ENCODE assay signal across 7 mouse cellular contexts in genomic region chr2:25983159-25983907, GRCm38 (mm10). TPM values are rescaled to one million over a fixed set of nuclear protein-coding genes. Genes with fewer than 3 reads are reported as not detected.
A peak's percentile ranks its signal among the peaks of the same experiment; 100 is the strongest.
DNase-seq lines count a peak whose midpoint lies in the region; ATAC-seq lines count a peak whose summit lies in the region.

Gene Camsap1 (minus strand): TSS chr2:25983282.

- H3K27me3 ChIP-seq in embryonic facial prominence, embryonic 11.5 days (ENCODE audit: control insufficient read depth, insufficient read depth, low read length) = no peaks in the 10 kb centered on the region
- H3K27me3 ChIP-seq in limb, embryonic 10.5 days (ENCODE audit: low read depth, poor library complexity, severe bottlenecking) = peaks cover 14% of the 10 kb centered on the region
- H3K27me3 ChIP-seq in midbrain, embryonic 13.5 days = no peaks in the 10 kb centered on the region

- DNase-seq in adrenal gland, postnatal 14 days = peak; percentile 100
- DNase-seq in embryonic facial prominence, embryonic 11.5 days (ENCODE audit: low spot score) = peak; percentile 100
- peak; percentile 100 for DNase-seq in kidney, adult 11 months
- DNase-seq in limb, embryonic 10.5 days (ENCODE audit: low spot score) = peak; percentile 99
- peak; percentile 99 for DNase-seq in spleen, adult 12 weeks (ENCODE audit: low spot score)

- peak within 1 kb of the TSS; percentile 82 for H3K4me2 ChIP-seq in embryonic facial prominence, embryonic 11.5 days (ENCODE audit: low read depth, low read length)
- H3K4me2 ChIP-seq in midbrain, embryonic 13.5 days (replicated peaks) = peak within 1 kb of the TSS; percentile 90

- H3K27ac ChIP-seq in embryonic facial prominence, embryonic 11.5 days (replicated peaks; ENCODE audit: low read depth, low read length) = peak within 1 kb of the TSS; percentile 79
- H3K27ac ChIP-seq in limb, embryonic 10.5 days = peak within 1 kb of the TSS; percentile 97
- H3K27ac ChIP-seq in midbrain, embryonic 13.5 days = peak within 1 kb of the TSS; percentile 96

- ATAC-seq in embryonic facial prominence, embryonic 11.5 days (replicated peaks; ENCODE audit: insufficient number of reproducible peaks, low FRiP score, low TSS enrichment, low read depth) = peak; percentile 99
- ATAC-seq in granulocyte monocyte progenitor cell, adult 5-6 weeks (replicated peaks; ENCODE audit: poor library complexity, severe bottlenecking) = peak; percentile 97
- peak; percentile 99 for ATAC-seq in midbrain, embryonic 13.5 days

- H3K36me3 ChIP-seq in embryonic facial prominence, embryonic 11.5 days (replicated peaks; ENCODE audit: control insufficient read depth, insufficient read depth, low read depth, low read length) = no peaks in the 10 kb centered on the region
- peaks cover 15% of the 10 kb centered on the region for H3K36me3 ChIP-seq in limb, embryonic 10.5 days
- no peaks in the 10 kb centered on the region for H3K36me3 ChIP-seq in midbrain, embryonic 13.5 days

- peak within 1 kb of the TSS; percentile 99 for H3K9ac ChIP-seq in embryonic facial prominence, embryonic 11.5 days (replicated peaks; ENCODE audit: low read length)
- peak within 1 kb of the TSS; percentile 99 for H3K9ac ChIP-seq in midbrain, embryonic 13.5 days (replicated peaks)

- no peaks in the 10 kb centered on the region; the same call in 1 of the 2 replicates for H3K4me1 ChIP-seq in embryonic facial prominence, embryonic 11.5 days (ENCODE audit: control insufficient read depth, insufficient read depth, low read length)
- H3K4me1 ChIP-seq in limb, embryonic 10.5 days = peaks cover 31% of the 10 kb centered on the region
- peaks cover 49% of the 10 kb centered on the region for H3K4me1 ChIP-seq in midbrain, embryonic 13.5 days (replicated peaks)

- H3K4me3 ChIP-seq in embryonic facial prominence, embryonic 11.5 days (ENCODE audit: low read depth, low read length) = peak within 1 kb of the TSS; percentile 95
- peak within 1 kb of the TSS; percentile 97 for H3K4me3 ChIP-seq in limb, embryonic 10.5 days
- H3K4me3 ChIP-seq in midbrain, embryonic 13.5 days (replicated peaks) = peak within 1 kb of the TSS; percentile 97

- no peaks in the 10 kb centered on the region for H3K9me3 ChIP-seq in embryonic facial prominence, embryonic 11.5 days (replicated peaks; ENCODE audit: control insufficient read depth, low read length)
- no peaks in the 10 kb centered on the region for H3K9me3 ChIP-seq in limb, embryonic 10.5 days (replicated peaks)
- H3K9me3 ChIP-seq in midbrain, embryonic 13.5 days = no peaks in the 10 kb centered on the region

- WGBS in embryonic facial prominence, embryonic 11.5 days = under 1% methylated on average over 35 of the region's 64 CpGs
- 2% methylated on average over 50 of the region's 64 CpGs for WGBS in limb, embryonic 10.5 days
- WGBS in midbrain, embryonic 13.5 days = under 1% methylated on average over 57 of the region's 64 CpGs

RNA-seq across cellular contexts. Expression of gene Camsap1, which starts in this region (rescaled TPM):
- total RNA-seq in adrenal gland, postnatal 14 days (2021) = 25.9 and 32.1 TPM in 2 replicates
- 20.5 and 25.1 TPM in 2 replicates for polyA plus RNA-seq in embryonic facial prominence, embryonic 11.5 days (2014; fragmentation: Nextera tagmentation; extraction: Ambion mirVana)
- total RNA-seq in granulocyte monocyte progenitor cell, adult 5-6 weeks (2014; fragmentation: Nextera tagmentation) = 14.8 and 21.9 TPM in 2 replicates
- total RNA-seq in granulocyte monocyte progenitor cell, adult 5-6 weeks (2017) = 8.3 and 12.9 TPM in 2 replicates
- polyA plus RNA-seq in limb, embryonic 10.5 days (2016; fragmentation: Nextera tagmentation; extraction: Ambion mirVana) = 30.5 and 34.7 TPM in 2 replicates
- polyA plus RNA-seq in midbrain, embryonic 13.5 days (2015; fragmentation: Nextera tagmentation; extraction: Ambion mirVana) = 49.6 and 59.1 TPM in 2 replicates

Comparison
In these comparisons a context has a peak if more than half of its experiments do, and no peak if none do; other contexts are left out.
1. Peak in every context shown above with its lines: DNase-seq, ATAC-seq, H3K4me3 ChIP-seq and H3K27ac ChIP-seq.